Mouse (Mus musculus) adrenal gland, postnatal 4 days (tissue): ENCODE results near the gene Gm3417. TPM values are rescaled to one million over a fixed set of nuclear protein-coding genes. Genes with fewer than 3 reads are reported as not detected.
"Not testable (repeated sequence)": the region's sequence is repeated elsewhere in the genome, so short reads cannot be mapped to it uniquely, and the experiment has no call there.

Experiments used
- DNase-seq, 2 experiments: peaks; one replicate each; pipeline ENCODE4 v3.0.0; 2021 to 2022; ENCODE audit warnings: low spot score in 2 of 2, mixed read lengths in 2 of 2
- total RNA-seq, 2 experiments: library from RNA; stranded (reverse); gene quantifications; 2 replicates each; pipeline ENCODE4 v1.2.3; 2021

Gene Gm3417
- total RNA-seq, 2 experiments from 2014 or later: not detected

DNA sequence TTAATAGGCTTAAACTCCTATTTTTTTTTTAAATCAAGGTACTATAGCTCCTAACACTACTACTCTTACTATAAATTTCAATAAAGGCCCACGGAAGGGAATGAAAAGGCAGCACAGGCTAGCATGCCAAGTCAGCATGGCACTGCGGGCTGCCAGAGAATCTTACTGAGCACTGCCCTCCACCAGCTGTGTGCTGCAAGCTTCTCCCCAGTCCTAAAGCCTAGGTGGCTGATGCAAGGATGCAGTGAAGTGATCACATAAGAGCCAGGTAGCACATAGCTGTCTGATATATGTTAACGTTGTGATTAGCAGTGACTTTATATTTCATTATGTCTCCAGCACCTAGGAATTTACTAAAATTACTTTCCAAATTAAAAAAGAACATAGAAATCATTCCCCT is 18.6 kb downstream of the Gm3417 start:
- no peak for DNase-seq

DNA sequence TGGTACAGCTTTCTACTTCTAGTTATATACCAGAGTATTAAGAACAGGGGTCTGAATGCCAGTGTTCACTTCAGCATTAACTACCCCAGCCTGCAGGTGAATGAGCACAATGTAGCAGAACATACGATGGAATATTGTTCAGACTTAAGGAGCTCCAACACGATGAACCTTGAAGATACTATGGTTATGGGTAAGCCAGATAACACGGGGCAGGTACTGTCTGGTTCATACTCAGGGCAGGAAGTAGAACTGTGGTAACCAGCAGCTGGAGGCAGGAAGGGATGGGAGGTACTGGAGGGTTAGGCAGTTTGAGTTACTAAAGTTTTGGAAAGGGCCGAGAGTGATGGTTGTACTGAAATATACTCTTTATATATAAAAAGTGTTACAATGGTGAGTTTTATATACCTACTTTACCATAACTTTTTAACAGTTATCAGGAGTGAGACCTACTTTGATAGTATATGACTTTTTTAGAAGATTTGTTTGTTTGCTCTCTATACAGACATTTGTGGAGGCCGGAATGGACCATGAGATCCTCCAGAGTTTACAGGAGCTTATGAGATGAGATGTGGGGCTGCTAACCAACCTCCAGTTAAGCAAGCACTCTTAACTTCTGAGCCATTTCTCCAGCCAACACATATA is 19.8 kb downstream of the Gm3417 start:
- DNase-seq: no peak

DNA sequence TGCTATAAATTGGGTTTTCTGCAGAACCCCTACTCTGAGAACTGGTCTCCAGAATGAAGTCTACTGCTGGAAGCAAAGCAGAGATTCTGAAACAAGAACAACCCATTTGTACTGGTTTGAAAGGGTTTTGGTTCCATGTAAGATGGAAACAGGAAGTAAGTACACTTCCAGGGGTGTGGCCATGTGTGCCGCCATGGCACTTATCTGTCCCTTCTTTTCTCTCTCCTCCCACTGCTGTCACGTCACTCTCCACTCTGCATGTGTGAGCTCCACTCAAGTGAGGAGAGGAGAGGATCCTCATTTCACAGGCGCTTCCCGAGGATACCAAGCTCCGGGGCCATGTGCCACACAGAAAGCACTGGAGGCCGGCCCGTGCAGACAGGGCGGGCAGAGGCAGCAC is 25.1 kb downstream of the Gm3417 start:
- DNase-seq: no peak

DNA sequence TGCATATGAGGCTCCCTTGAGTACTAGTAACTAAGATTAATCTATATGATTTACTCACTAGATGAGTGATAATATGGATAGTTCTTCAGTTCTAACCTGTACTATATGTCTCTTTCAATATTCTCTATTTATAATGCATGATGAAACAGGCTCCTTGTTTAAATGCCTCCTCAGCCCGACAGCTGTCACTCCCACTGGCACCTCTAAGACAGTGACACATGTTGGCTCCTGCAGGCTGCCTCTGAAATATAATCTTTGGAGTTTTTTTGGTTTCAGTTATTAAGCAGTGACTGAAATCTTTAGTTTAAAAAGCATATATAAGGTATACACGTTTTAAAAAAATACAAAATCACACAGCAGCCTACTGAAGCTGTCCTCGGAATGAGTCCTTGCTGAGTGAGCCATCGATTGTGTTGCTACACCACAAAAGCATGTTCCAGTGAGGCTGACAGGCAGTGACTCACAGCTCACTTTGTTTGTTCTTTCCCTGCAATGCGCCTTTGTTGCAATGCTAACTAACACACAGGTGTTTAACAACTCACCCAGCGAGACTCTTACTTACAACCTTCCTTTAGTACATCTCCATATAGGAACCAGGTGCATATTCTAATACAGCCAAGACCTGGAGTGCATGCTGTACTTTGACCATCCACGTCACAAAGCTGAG is 29.3 kb downstream of the Gm3417 start:
- DNase-seq: no peak

DNA sequence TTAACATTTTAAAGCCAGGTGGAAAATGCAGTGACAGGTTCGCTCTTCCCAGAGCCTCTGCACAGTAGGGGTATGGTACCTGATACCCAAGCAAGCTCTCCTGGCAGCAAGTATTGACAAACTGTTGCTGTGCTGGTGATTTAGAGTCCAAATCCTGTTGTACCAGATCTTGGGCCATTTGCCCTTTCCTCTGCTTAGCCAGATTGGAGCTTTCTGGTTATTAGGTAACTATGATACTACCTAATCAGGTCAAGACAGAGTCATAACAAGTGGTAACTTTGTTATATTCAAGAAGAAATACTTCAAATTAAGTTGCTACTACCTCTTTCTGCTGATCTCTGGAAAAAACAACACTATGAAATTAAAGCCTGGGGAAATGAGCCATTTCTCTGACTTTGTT is 34.0 kb downstream of the Gm3417 start:
- DNase-seq: no peak

DNA sequence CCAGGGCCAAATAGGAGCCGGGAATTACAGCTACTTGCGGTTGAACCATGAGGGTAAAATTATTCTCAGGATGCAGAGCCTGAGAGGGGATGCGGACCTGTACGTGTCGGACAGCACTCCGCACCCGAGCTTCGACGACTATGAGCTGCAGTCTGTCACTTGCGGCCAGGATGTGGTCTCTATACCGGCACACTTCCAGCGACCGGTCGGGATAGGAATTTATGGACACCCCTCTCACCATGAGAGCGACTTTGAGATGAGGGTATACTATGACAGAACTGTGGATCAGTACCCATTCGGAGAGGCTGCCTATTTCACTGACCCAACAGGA is 34.9 kb downstream of the Gm3417 start:
- DNase-seq: no peak

DNA sequence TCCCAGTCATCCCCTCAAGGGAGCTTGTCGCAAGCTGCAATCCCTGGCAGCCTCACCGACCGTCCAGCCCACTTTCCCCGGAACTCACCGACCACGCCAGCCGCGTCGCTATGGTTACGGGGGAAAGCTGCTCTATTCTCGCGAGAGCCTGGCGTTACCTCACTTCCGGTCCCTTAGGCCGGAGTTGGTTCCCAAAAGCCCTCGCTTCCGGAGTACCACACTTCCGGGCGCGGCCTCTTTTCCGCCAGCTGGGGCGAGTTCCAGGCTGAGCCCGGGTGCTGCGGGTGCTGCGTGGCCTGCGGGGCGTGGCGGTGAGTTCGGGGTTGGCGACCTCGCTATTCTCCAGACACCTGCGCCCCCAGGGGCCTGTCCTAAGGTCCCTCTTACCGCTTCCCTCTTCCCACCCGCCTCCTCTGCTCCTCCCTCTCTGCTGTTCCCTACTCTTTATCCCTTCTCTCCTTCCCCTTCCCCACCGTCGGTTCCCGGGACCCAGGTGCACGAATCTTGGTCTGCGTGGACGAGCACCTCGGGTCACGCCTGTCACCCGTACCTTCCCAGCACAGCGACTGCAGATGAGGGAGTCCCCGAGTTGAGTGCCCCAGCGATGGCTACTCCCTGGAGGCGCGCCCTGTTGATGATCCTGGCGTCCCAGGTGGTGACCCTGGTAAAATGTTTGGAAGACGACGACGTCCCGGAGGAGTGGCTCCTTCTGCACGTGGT is 35.4 kb downstream of the Gm3417 start, which contains the start of the genes Wdr27 and 1600012H06Rik:
Wdr27 (minus strand) TSS at position 150 of the 720 bp plus-strand sequence.
1600012H06Rik (plus strand) TSS at position 176 of the 720 bp plus-strand sequence.
- peak; percentile 95 to 99 for DNase-seq

DNA sequence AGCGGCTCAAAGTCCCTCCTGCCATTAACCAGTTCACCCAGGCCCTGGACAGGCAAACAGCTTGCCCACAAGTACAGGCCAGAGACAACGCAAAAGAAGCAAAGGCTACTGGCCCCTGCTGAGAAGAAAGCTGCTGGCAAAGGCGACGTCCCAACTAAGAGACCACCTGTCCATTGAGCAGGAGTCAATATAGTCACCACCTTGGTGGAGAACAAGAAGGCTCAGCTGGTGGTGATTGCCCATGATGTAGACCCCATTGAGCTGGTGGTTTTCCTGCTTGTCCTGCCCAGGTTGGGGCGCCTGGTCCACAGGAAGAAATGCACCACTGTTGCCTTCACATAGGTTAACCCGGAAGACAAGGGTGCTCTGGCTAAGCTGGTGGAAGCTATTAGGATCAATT is 36.4 kb downstream of the Gm3417 start:
- DNase-seq: not testable (repeated sequence)

DNA sequence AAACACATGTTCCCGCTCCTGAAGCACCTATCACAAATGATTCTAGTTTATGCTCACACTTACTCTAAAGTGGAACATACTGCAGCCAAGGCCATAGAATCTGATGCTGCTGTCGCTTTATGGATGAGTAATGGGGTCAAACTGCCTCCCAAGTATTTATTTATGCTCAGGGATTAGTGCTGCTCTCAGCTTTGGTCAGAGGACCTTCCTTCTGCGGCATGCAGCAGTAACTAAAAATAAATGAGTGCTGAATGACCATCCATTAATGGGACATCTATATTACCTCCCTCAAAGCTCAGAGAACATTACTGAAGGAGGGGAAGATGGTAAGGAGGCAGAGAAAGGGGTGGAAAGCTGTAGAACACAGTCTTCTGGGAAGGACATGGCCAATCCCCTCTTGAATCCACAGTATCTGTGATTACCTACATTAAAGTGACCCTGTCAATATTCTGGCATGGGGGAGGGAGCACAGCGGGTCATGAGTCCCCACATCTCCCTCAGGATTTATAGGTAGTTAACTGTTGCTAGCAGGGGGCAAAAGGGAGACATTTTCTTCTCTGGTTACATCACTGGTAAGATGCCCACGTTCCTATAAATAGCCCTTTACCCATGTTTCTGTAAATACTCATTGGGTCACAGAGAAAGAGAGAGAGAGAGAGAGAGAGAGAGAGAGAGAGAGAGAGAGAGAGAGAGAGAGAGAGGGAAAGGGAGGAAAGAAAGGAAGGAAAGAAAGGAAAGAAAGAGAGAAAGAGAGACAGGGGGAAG is 42.6 kb downstream of the Gm3417 start:
- no peak for DNase-seq

DNA sequence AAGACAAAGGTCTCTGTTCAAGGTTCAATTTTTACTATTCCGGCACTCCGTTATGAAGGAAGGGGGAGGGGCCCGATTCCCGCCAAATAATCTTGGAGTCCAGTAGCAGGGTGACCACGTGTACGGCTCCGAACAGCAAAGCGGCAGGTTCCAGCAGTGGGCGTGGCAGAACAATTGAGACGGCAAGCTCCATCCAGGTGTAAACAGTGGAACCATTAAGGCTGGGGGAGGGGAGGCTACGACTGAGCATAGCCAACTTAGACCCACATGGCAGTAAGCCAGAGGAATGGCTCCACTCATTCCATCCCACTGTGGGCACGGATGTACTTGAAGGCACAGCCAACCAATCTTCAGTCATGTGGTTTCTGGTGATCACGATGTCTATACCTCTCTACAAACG is 43.3 kb downstream of the Gm3417 start:
- DNase-seq: not testable (repeated sequence)

DNA sequence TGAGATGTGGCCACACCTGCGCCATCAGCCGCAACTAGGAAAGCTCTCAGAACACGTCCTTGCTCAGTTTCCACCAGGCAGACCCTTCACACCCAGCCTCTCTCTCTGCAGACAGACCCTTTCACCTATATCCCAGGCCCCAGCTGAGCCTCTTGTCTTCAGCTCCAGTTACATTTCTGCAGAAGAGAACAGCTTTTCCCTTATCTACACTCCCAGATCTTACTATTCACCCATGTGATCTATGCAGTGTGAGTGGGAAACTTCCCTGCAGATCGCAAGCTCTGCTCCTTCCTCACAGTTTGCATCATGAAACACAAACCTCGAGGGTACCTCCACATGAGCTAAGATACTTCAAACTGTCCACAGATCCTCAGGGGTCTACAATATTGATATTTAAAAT is 47.1 kb downstream of the Gm3417 start:
- no peak for DNase-seq

DNA sequence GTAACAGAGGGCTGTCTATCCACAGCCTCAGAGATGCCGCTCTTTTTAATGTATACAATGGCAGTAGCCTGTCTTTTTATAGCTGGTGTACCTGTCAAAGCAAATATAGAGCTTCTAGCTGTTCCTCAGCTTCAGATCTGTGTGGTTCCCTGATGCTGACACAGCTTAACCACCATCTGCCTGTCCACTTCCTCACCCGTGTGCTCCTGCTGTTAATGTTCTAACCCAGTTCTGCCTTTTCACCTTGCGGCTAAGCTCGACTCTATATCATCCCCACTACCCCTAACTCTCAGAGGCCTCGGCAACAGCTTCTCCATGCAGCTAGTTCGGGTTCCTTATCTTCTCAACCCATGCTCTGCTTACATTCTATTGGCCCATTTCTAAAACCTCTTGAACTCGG is 47.9 kb downstream of the Gm3417 start:
- no peak for DNase-seq

DNA sequence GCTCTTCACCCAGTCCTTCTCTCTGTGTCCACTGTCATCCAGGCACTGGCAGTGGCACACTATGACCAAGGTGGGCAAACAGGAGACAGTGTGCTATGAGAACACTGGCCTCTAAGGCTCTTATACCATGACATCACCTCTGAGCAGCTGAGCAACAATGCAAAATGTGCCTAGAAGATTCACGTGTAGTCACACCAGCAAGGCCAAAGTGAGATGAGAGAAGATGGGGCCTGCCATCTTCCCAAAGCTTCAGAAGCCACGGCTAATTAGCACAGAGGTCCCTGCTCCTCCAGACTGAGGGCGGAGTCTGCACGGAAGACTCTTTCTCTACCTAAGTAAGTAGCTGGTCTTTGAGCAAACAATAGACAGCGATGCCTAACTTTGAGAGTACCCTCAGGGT is 50.0 kb downstream of the Gm3417 start:
- DNase-seq: no peak

DNA sequence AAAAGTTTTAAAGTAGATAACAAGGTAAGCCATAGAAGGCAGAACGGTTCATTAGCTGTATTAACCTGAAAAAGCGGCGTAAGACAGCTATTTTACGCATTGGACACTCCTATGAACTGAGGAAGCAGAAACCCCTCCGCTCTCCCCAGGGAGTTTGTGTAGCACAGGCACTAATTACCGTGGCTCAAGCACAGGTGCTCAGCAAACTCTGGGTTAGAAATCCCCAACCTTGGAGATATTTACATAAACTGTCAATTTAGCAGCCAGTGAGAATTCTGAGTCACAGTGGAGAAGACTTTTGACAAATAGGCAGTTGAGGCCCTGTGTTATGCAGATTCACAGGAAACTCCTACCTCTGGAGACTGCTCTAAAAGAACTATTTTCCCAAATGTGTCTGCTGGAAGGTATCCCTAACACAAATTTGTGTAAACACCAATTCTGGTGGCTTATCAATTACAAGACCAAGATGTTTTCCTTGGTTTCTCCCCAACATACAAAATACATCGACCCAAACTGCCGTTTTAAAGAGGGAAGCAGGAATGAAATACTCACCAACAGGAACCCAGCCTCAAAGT is 50.9 kb downstream of the Gm3417 start:
- DNase-seq: no peak

DNA sequence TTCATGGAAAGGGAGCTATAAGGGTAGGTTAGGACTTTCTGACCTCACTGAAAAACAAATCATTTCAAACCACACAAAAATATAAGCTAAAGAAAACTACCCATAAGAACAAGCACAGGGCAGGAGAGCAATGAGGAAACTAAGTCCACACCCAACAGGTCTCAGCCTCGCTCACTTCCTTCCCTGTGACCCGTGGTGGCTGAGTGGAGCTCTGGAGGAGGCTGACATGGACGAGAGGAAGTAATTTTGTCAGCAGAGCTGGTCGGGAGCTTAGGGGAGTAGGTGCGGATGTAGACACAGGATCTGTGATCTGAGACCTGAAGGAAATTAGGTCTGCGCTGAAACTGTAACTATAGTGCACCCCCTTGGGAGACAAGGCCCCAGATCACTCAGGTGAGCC is 57.0 kb downstream of the Gm3417 start:
- DNase-seq: no peak

DNA sequence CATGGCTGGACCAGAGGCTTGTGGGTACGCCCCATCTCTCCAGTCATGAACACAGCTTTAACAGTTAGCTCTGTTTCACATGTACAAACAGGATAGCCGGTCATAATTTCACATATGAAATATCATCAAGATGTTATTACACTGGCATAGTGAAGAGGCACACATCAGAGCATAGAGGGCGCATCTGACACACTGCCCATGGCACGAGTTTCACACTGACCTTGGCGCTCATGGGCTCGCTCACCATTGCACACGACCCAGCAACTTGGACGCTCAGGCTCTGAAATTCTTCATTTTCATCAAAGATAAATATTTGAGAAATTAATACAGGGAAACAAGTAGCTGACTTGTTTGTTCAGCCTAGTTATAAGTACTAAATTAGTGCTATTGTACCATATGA is 60.7 kb downstream of the Gm3417 start:
- no peak for DNase-seq

DNA sequence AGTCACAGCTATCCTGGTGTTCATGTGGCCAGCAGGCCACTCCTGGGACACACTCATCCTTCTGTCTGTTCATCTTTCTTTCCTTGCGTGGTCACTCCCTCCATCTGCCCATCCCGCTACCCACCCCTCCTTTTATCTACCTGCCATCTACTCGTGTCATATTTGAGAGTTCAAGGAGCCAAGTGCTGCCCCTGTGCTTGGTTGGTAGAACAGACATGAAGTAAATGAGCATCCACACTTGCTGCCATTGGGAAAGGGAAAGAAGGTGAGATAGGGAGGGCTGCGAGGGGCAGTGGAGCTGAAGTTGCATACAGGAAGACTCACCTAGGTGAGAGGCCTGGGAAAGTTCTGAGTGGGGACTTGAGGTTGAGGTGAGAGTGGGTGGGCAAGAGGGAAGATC is 64.2 kb downstream of the Gm3417 start:
- DNase-seq: no peak
